Mouse (Mus musculus): Measurements from ENCODE around the gene Exoc7. TPM values are rescaled to one million over a fixed set of nuclear protein-coding genes. Genes with fewer than 3 reads are reported as not detected.

The Exoc7 gene
- polyA plus RNA-seq, 1 experiment, result 21.8 TPM

- no peak for DNase-seq (ENCODE audit: low read depth in 1 of 2, low spot score in 2 of 2)
- H3K4me1 ChIP-seq (ENCODE audit: control insufficient read depth, insufficient read depth, insufficient read length), result peaks cover 3% of the 10 kb centered on the region; the same call in 1 of the 2 replicates
- TF ChIP-seq CTCF (IDR thresholded peaks at IDR 0.05; ENCODE audit: extremely low read depth, insufficient read depth, insufficient read length, insufficient replicate concordance), result no peak
- TF ChIP-seq POLR2A (IDR thresholded peaks at IDR 0.05; ENCODE audit: low read depth, low read length), result no peak
- WGBS, result 93% methylated on average over 8 of the region's 8 CpGs
- H3K27me3 ChIP-seq (ENCODE audit: control insufficient read depth, insufficient read depth, low read length), result no peaks in the 10 kb centered on the region
- no peak overlapping the region for H3K4me3 ChIP-seq (ENCODE audit: extremely low read depth, insufficient read depth, insufficient read length)
- peaks cover 28% of the 10 kb centered on the region for H3K36me3 ChIP-seq (ENCODE audit: control insufficient read depth, insufficient read depth, low read length)
- H3K27ac ChIP-seq (ENCODE audit: insufficient read depth, low read length), result no peak overlapping the region
Observed at GRCm38 (mm10) chr11:116269560-116269959, 37.5 kb downstream of the Exoc7 start.

- Histone ChIP-seq H3K4me1 (ENCODE audit: control insufficient read depth, insufficient read depth, insufficient read length) (peaks cover 3% of the 10 kb centered on the region; the same call in 1 of the 2 replicates), H3K36me3 (ENCODE audit: control insufficient read depth, insufficient read depth, low read length) (peaks cover 36% of the 10 kb centered on the region), H3K27ac (ENCODE audit: insufficient read depth, low read length) (no peak overlapping the region)
Observed at GRCm38 (mm10) chr11:116268313-116268712, 38.7 kb downstream of the Exoc7 start.

GRCm38 (mm10) chr11:116267637-116268036, 39.4 kb downstream of the Exoc7 start:
- DNase-seq (ENCODE audit: low read depth in 1 of 2, low spot score in 2 of 2), result no peak
- Histone ChIP-seq H3K4me1 (ENCODE audit: control insufficient read depth, insufficient read depth, insufficient read length) (no peaks in the 10 kb centered on the region; the same call in 1 of the 2 replicates), H3K27ac (ENCODE audit: insufficient read depth, low read length) (no peak overlapping the region), H3K36me3 (ENCODE audit: control insufficient read depth, insufficient read depth, low read length) (peaks cover 42% of the 10 kb centered on the region), H3K27me3 (ENCODE audit: control insufficient read depth, insufficient read depth, low read length) (no peaks in the 10 kb centered on the region), H3K4me3 (ENCODE audit: extremely low read depth, insufficient read depth, insufficient read length) (no peak overlapping the region)
- TF ChIP-seq POLR2A (IDR thresholded peaks at IDR 0.05; ENCODE audit: low read depth, low read length) (no peak), CTCF (IDR thresholded peaks at IDR 0.05; ENCODE audit: extremely low read depth, insufficient read depth, insufficient read length, insufficient replicate concordance) (no peak)
- 90% methylated on average over 8 of the region's 8 CpGs for WGBS

More at GRCm38 (mm10) chr11:116268313-116268712, 38.7 kb downstream of the Exoc7 start:
- Histone ChIP-seq H3K4me3 (ENCODE audit: extremely low read depth, insufficient read depth, insufficient read length) (no peak overlapping the region), H3K27me3 (ENCODE audit: control insufficient read depth, insufficient read depth, low read length) (no peaks in the 10 kb centered on the region)
- 97% methylated on average over 6 of the region's 6 CpGs for WGBS
- no peak for DNase-seq (ENCODE audit: low read depth in 1 of 2, low spot score in 2 of 2)
- TF ChIP-seq POLR2A (IDR thresholded peaks at IDR 0.05; ENCODE audit: low read depth, low read length) (no peak), CTCF (IDR thresholded peaks at IDR 0.05; ENCODE audit: extremely low read depth, insufficient read depth, insufficient read length, insufficient replicate concordance) (no peak)

- Histone ChIP-seq H3K27ac (ENCODE audit: insufficient read depth, low read length) (no peak overlapping the region), H3K36me3 (ENCODE audit: control insufficient read depth, insufficient read depth, low read length) (peaks cover 48% of the 10 kb centered on the region)
- 56% methylated on average over 4 of the region's 4 CpGs for WGBS
Observed at GRCm38 (mm10) chr11:116265850-116266249, 41.2 kb downstream of the Exoc7 start.

GRCm38 (mm10) chr11:116265352-116265751, 41.7 kb downstream of the Exoc7 start:
- WGBS, result 18% methylated on average over 11 of the region's 11 CpGs
- H3K4me1 ChIP-seq (ENCODE audit: control insufficient read depth, insufficient read depth, insufficient read length), result no peaks in the 10 kb centered on the region; the same call in 1 of the 2 replicates
- no peaks in the 10 kb centered on the region for H3K27me3 ChIP-seq (ENCODE audit: control insufficient read depth, insufficient read depth, low read length)
- no peak for DNase-seq (ENCODE audit: low read depth in 1 of 2, low spot score in 2 of 2)
- H3K36me3 ChIP-seq (ENCODE audit: control insufficient read depth, insufficient read depth, low read length), result peaks cover 53% of the 10 kb centered on the region
- TF ChIP-seq POLR2A (IDR thresholded peaks at IDR 0.05; ENCODE audit: low read depth, low read length), result no peak
- TF ChIP-seq CTCF (IDR thresholded peaks at IDR 0.05; ENCODE audit: extremely low read depth, insufficient read depth, insufficient read length, insufficient replicate concordance), result no peak
- no peak overlapping the region for H3K4me3 ChIP-seq (ENCODE audit: extremely low read depth, insufficient read depth, insufficient read length)
- H3K27ac ChIP-seq (ENCODE audit: insufficient read depth, low read length), result no peak overlapping the region

More at GRCm38 (mm10) chr11:116265850-116266249, 41.2 kb downstream of the Exoc7 start:
- Histone ChIP-seq H3K27me3 (ENCODE audit: control insufficient read depth, insufficient read depth, low read length) (no peaks in the 10 kb centered on the region), H3K4me1 (ENCODE audit: control insufficient read depth, insufficient read depth, insufficient read length) (no peaks in the 10 kb centered on the region; the same call in 1 of the 2 replicates), H3K4me3 (ENCODE audit: extremely low read depth, insufficient read depth, insufficient read length) (no peak overlapping the region)
- no peak for TF ChIP-seq CTCF (IDR thresholded peaks at IDR 0.05; ENCODE audit: extremely low read depth, insufficient read depth, insufficient read length, insufficient replicate concordance)
- TF ChIP-seq POLR2A (IDR thresholded peaks at IDR 0.05; ENCODE audit: low read depth, low read length), result no peak
- DNase-seq (ENCODE audit: low read depth in 1 of 2, low spot score in 2 of 2), result no peak

DNA sequence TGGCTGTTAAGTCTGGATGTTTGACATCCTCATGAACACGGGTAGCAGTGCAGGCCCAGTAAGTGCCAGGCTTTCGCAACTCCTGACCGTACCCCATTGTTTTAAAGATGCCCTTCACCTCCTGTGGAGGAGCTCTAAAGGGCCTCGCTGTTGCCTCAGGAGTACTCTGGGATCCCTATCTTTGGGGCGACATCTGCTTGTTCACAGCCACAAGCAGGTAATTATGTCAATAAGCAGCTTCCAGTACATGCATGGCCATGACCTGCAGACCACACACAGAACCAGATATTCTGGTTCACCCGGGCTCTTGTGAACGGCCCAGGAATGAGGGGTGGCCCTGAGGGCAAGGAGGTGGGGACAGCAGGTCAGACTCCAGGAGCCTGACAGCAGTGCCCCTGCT, 46.8 kb downstream of the Exoc7 start:
- H3K27ac ChIP-seq (ENCODE audit: insufficient read depth, low read length), result no peak overlapping the region
- DNase-seq (ENCODE audit: low read depth in 1 of 2, low spot score in 2 of 2), result no peak
- no peaks in the 10 kb centered on the region for H3K4me1 ChIP-seq (ENCODE audit: control insufficient read depth, insufficient read depth, insufficient read length)
- WGBS, result 80% methylated on average over 7 of the region's 7 CpGs
- H3K4me3 ChIP-seq (ENCODE audit: extremely low read depth, insufficient read depth, insufficient read length), result no peak overlapping the region
- TF ChIP-seq CTCF (IDR thresholded peaks at IDR 0.05; ENCODE audit: extremely low read depth, insufficient read depth, insufficient read length, insufficient replicate concordance), result no peak
- no peak for TF ChIP-seq POLR2A (IDR thresholded peaks at IDR 0.05; ENCODE audit: low read depth, low read length)
- H3K36me3 ChIP-seq (ENCODE audit: control insufficient read depth, insufficient read depth, low read length), result peaks cover 45% of the 10 kb centered on the region
- no peaks in the 10 kb centered on the region for H3K27me3 ChIP-seq (ENCODE audit: control insufficient read depth, insufficient read depth, low read length)

DNA sequence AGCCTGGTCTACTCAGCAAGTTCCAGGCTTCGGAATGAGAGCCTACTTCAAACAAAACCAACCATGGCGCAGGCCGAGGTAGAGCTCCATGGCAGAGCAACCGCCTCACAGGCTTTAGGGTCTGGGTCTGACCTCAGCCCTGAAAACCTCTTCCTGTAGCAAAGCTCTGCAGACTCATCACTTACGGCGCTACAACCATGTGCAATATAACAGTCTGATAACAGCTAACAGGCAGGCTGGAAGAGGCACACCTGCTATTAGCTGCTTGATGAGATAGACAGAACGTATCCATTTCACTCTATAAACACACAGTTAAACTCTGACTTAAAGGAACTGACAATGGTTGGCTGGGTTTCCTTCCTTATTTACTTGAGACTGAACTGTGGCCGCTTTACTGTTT, 47.6 kb downstream of the Exoc7 start:
- H3K27me3 ChIP-seq (ENCODE audit: control insufficient read depth, insufficient read depth, low read length), result no peaks in the 10 kb centered on the region
- 34% methylated on average over 8 of the region's 8 CpGs for WGBS
- H3K4me3 ChIP-seq (ENCODE audit: extremely low read depth, insufficient read depth, insufficient read length), result no peak overlapping the region
- no peak for DNase-seq (ENCODE audit: low read depth in 1 of 2, low spot score in 2 of 2)
- H3K27ac ChIP-seq (ENCODE audit: insufficient read depth, low read length), result no peak overlapping the region
- H3K36me3 ChIP-seq (ENCODE audit: control insufficient read depth, insufficient read depth, low read length), result peaks cover 43% of the 10 kb centered on the region
- TF ChIP-seq POLR2A (IDR thresholded peaks at IDR 0.05; ENCODE audit: low read depth, low read length) (no peak), CTCF (IDR thresholded peaks at IDR 0.05; ENCODE audit: extremely low read depth, insufficient read depth, insufficient read length, insufficient replicate concordance) (no peak)
- H3K4me1 ChIP-seq (ENCODE audit: control insufficient read depth, insufficient read depth, insufficient read length), result no peaks in the 10 kb centered on the region
